Mouse (Mus musculus) embryonic facial prominence, embryonic 14.5 days (tissue): ENCODE measurements around the gene 4930562C15Rik. TPM values are rescaled to one million over a fixed set of nuclear protein-coding genes. Genes with fewer than 3 reads are reported as not detected.

Source experiments
- ATAC-seq: fragments of 200-750 bp; cut with Nextera tagmentation; 2 replicates; pipeline ENCODE4 v1.8.0; 2017; ENCODE audit warnings: low read depth, moderate number of reproducible peaks, moderate TSS enrichment
- DNase-seq: peaks from one replicate; pipeline ENCODE4 v3.0.0-alpha.2; 2015; ENCODE audit warnings: low spot score
- H3K27ac ChIP-seq: fragments of 300-500 bp; sonication (generic); replicated peaks from 2 replicates; pipeline ENCODE4 v1.5.1; 2014; ENCODE audit warnings: low read depth, mild to moderate bottlenecking, low read length, moderate library complexity
- H3K27me3 ChIP-seq: fragments of 300-500 bp; sonication (generic); replicated peaks from 2 replicates; pipeline ENCODE4 v1.6.1; 2014; ENCODE audit warnings: low read length; ENCODE audit not compliant: control insufficient read depth, insufficient read depth
- H3K36me3 ChIP-seq: fragments of 300-500 bp; sonication (generic); 2 replicates; pipeline ENCODE4 v1.6.1; 2014; ENCODE audit warnings: low read length, mixed read lengths; ENCODE audit not compliant: control insufficient read depth, insufficient read depth
- H3K4me1 ChIP-seq: fragments of 300-500 bp; sonication (generic); 2 replicates; pipeline ENCODE4 v1.6.1; 2014; ENCODE audit warnings: antibody characterized with exemption, low read length; ENCODE audit not compliant: control insufficient read depth, insufficient read depth
- H3K4me2 ChIP-seq: fragments of 300-500 bp; sonication (generic); 2 replicates; pipeline ENCODE4 v1.6.1; 2014; ENCODE audit warnings: low read depth, mild to moderate bottlenecking, low read length, moderate library complexity, mixed read lengths
- H3K4me3 ChIP-seq: fragments of 300-500 bp; sonication (generic); 2 replicates; pipeline ENCODE4 v1.5.1; 2014; ENCODE audit warnings: low read depth, mild to moderate bottlenecking, low read length
- H3K9ac ChIP-seq: fragments of 300-500 bp; sonication (generic); 2 replicates; pipeline ENCODE4 v1.6.1; 2014; ENCODE audit warnings: low read depth, mild to moderate bottlenecking, low read length, moderate library complexity, mixed read lengths
- H3K9me3 ChIP-seq: fragments of 300-500 bp; sonication (generic); 2 replicates; pipeline ENCODE4 v1.6.1; 2016; ENCODE audit warnings: low read length; ENCODE audit not compliant: control insufficient read depth
- WGBS: fragments of 180-500 bp; shearing (Covaris S2); extraction: QIAGEN DNeasy Blood & Tissue Kit; methylation state at CpG from one replicate; pipeline ENCODE4 v1.1.7; 2014; 5-methylcytosine and 5-hydroxymethylcytosine counted together
- polyA plus RNA-seq: library from polyadenylated mRNA; unstranded; fragments of >200 nt; fragmentation: Nextera tagmentation; extraction: Ambion mirVana; gene quantifications from 2 replicates; pipeline ENCODE4 v1.2.1, GENCODE M21; 2014

4930562C15Rik gene
- polyA plus RNA-seq, 1 experiment from 2014 or later = 0.33 TPM

- no peak for ATAC-seq
- H3K4me2 ChIP-seq = no peak overlapping the region
Observed at GRCm38 (mm10) chr16:4870490-4870889, 35.3 kb downstream of the 4930562C15Rik start.

GRCm38 (mm10) chr16:4871926-4872325, 36.7 kb downstream of the 4930562C15Rik start:
- H3K4me1 ChIP-seq = no peaks in the 10 kb centered on the region
- peaks cover 53% of the 10 kb centered on the region for H3K36me3 ChIP-seq
- 73% methylated on average over 2 of the region's 2 CpGs for WGBS
- DNase-seq = no peak
- H3K4me2 ChIP-seq = no peak overlapping the region
- no peaks in the 10 kb centered on the region for H3K27me3 ChIP-seq
- ATAC-seq = no peak
- H3K27ac ChIP-seq = no peak overlapping the region
- no peak overlapping the region for H3K4me3 ChIP-seq
- H3K9ac ChIP-seq = no peak overlapping the region
- H3K9me3 ChIP-seq = no peaks in the 10 kb centered on the region

More at GRCm38 (mm10) chr16:4870490-4870889, 35.3 kb downstream of the 4930562C15Rik start:
- Histone ChIP-seq H3K27me3 (no peaks in the 10 kb centered on the region), H3K36me3 (peaks cover 47% of the 10 kb centered on the region), H3K4me1 (no peaks in the 10 kb centered on the region), H3K9me3 (no peaks in the 10 kb centered on the region), H3K27ac (no peak overlapping the region), H3K9ac (no peak overlapping the region), H3K4me3 (no peak overlapping the region)
- DNase-seq = no peak
- 85% methylated on average over 5 of the region's 5 CpGs for WGBS

GRCm38 (mm10) chr16:4875198-4876032, 40.2 kb downstream of the 4930562C15Rik start:
- no peak overlapping the region for H3K9ac ChIP-seq
- no peak overlapping the region for H3K27ac ChIP-seq

GRCm38 (mm10) chr16:4876033-4876680, 40.9 kb downstream of the 4930562C15Rik start:
- H3K4me1 ChIP-seq = peaks cover 15% of the 10 kb centered on the region; the same call in 1 of the 2 replicates
- 75% methylated on average over 7 of the region's 8 CpGs for WGBS
- H3K9ac ChIP-seq = no peak overlapping the region
- DNase-seq (peak; percentile 44), ATAC-seq (no peak)
- no peak overlapping the region for H3K4me3 ChIP-seq
- no peak overlapping the region for H3K4me2 ChIP-seq
- H3K27me3 ChIP-seq = no peaks in the 10 kb centered on the region
- H3K27ac ChIP-seq = no peak overlapping the region
- no peaks in the 10 kb centered on the region for H3K9me3 ChIP-seq
- H3K36me3 ChIP-seq = peaks cover 37% of the 10 kb centered on the region

More at GRCm38 (mm10) chr16:4875198-4876032, 40.2 kb downstream of the 4930562C15Rik start:
- 87% methylated on average over 16 of the region's 23 CpGs for WGBS
- Histone ChIP-seq H3K27me3 (no peaks in the 10 kb centered on the region), H3K4me1 (peaks cover 15% of the 10 kb centered on the region; the same call in 1 of the 2 replicates), H3K9me3 (no peaks in the 10 kb centered on the region), H3K4me3 (no peak overlapping the region), H3K36me3 (peaks cover 44% of the 10 kb centered on the region), H3K4me2 (no peak overlapping the region)
- DNase-seq = no peak
- no peak for ATAC-seq

GRCm38 (mm10) chr16:4877195-4877594, 42.0 kb downstream of the 4930562C15Rik start:
- Histone ChIP-seq H3K4me3 (peak overlapping the region; percentile 86; the same call in 1 of the 2 replicates), H3K9ac (peak overlapping the region; percentile 92), H3K9me3 (no peaks in the 10 kb centered on the region), H3K27ac (0 out of 2 replicates have a peak overlapping the region, but pooled peaks have one; percentile 100), H3K27me3 (no peaks in the 10 kb centered on the region), H3K4me2 (peak overlapping the region; percentile 76), H3K36me3 (peaks cover 37% of the 10 kb centered on the region), H3K4me1 (peaks cover 20% of the 10 kb centered on the region; the same call in 1 of the 2 replicates)
- ATAC-seq = no peak
- DNase-seq = no peak
- WGBS = 77% methylated on average over 4 of the region's 4 CpGs

- Histone ChIP-seq H3K36me3 (peaks cover 35% of the 10 kb centered on the region), H3K9me3 (no peaks in the 10 kb centered on the region), H3K4me1 (peaks cover 20% of the 10 kb centered on the region; the same call in 1 of the 2 replicates), H3K9ac (peak overlapping the region; percentile 92), H3K27me3 (no peaks in the 10 kb centered on the region), H3K4me2 (peak overlapping the region; percentile 76), H3K27ac (peak overlapping the region; percentile 100; the same call in 1 of the 2 replicates), H3K4me3 (peak overlapping the region; percentile 86)
- ATAC-seq = no peak
- DNase-seq = no peak
- WGBS = 78% methylated on average over 3 of the region's 3 CpGs
Observed at GRCm38 (mm10) chr16:4877701-4878100, 42.5 kb downstream of the 4930562C15Rik start.

GRCm38 (mm10) chr16:4878192-4878885, 43.1 kb downstream of the 4930562C15Rik start:
- DNase-seq (peak; percentile 88), ATAC-seq (peak; percentile 22; the same call in 1 of the 2 replicates)
- Histone ChIP-seq H3K9me3 (no peaks in the 10 kb centered on the region), H3K27ac (peak overlapping the region; percentile 100), H3K27me3 (no peaks in the 10 kb centered on the region), H3K4me3 (peak overlapping the region; percentile 86), H3K4me2 (peak overlapping the region; percentile 76), H3K4me1 (peaks cover 20% of the 10 kb centered on the region; the same call in 1 of the 2 replicates), H3K9ac (peak overlapping the region; percentile 92), H3K36me3 (peaks cover 28% of the 10 kb centered on the region)
- WGBS = 17% methylated on average over 5 of the region's 5 CpGs

GRCm38 (mm10) chr16:4879101-4879707, 44.0 kb downstream of the 4930562C15Rik start:
- peak overlapping the region; percentile 100 for H3K27ac ChIP-seq
- WGBS = under 1% methylated on average over 35 of the region's 54 CpGs
- peak; percentile 7 for ATAC-seq
- H3K4me2 ChIP-seq = peak overlapping the region; percentile 76
- no peaks in the 10 kb centered on the region for H3K27me3 ChIP-seq
- peak overlapping the region; percentile 86 for H3K4me3 ChIP-seq
- peak overlapping the region; percentile 92 for H3K9ac ChIP-seq
- peaks cover 20% of the 10 kb centered on the region for H3K36me3 ChIP-seq
- no peaks in the 10 kb centered on the region for H3K9me3 ChIP-seq
- DNase-seq = no peak
- H3K4me1 ChIP-seq = peaks cover 20% of the 10 kb centered on the region; the same call in 1 of the 2 replicates
